Mouse (Mus musculus): ENCODE measurements around the gene Pax2. TPM values are rescaled to one million over a fixed set of nuclear protein-coding genes. Genes with fewer than 3 reads are reported as not detected.

Gene Pax2
- polyA plus RNA-seq, 1 experiment, result not detected

DNA sequence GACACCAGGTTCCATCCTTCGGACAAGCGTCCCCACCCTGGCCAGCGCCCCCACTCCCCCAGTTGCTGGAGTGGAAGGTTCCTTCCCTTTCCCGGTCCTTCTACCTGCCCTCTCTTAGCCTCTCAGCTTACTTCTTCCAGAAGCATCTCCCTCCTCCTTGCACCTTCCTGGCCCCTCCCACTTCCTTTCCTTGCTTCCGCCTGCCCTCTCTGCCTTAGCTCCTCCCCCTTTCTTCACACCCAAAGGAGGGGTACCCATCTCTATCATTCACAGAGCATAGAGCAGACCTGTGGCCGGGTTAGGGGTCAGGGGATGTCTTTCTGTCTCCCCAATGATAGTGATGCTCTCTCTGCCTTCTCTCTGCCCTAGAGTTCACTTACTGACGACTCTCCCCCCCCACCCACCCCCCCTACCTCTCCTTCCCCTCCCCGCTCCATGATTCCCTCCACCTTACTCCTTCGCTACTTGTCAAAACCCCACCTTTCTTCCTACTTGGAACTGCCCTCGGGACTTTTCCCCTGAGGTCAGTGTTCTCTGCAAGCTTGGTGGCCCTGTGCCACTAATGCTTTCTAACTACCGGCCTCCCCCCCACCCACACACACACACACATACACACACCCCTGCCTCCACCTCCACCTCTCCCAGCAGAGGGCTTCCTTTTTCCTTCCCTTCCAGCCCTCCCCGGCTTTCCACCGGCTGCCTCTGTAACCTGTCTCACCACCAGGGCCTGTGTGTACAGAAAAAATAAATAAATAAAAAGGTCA, 57.0 kb downstream of the Pax2 start:
- Histone ChIP-seq H3K36me3 (ENCODE audit: control insufficient read depth, insufficient read depth, low read length) (no peaks in the 10 kb centered on the region), H3K27ac (ENCODE audit: insufficient read depth, low read length) (no peak overlapping the region), H3K27me3 (ENCODE audit: control insufficient read depth, insufficient read depth, low read length) (no peaks in the 10 kb centered on the region), H3K4me3 (ENCODE audit: extremely low read depth, insufficient read depth, insufficient read length) (no peak overlapping the region), H3K4me1 (ENCODE audit: control insufficient read depth, insufficient read depth, insufficient read length) (no peaks in the 10 kb centered on the region)
- DNase-seq (ENCODE audit: low read depth in 1 of 2, low spot score in 2 of 2), result no peak
- 58% methylated on average over 13 of the region's 13 CpGs for WGBS
- TF ChIP-seq CTCF (IDR thresholded peaks at IDR 0.05; ENCODE audit: extremely low read depth, insufficient read depth, insufficient read length, insufficient replicate concordance) (no peak), POLR2A (IDR thresholded peaks at IDR 0.05; ENCODE audit: low read depth, low read length) (no peak)

DNA sequence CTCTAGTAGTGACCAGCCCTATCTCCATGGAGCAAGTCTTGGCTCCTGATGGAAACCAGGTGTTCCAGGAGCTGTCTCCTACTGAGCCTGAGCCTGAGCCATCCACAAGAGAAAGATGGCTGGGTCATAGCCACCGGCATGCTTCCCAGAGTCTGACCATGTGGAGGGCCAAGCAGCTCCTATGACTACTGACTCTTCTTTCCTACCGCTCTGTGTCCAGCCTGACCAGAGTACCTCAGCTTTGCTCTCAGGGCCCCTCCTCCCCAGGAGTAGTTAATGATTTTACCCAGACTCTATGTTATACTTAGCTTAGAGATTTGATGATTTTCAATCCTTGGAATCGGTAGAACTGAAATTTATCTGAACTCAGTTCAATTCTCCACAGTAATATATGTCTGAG, 59.3 kb downstream of the Pax2 start:
- Histone ChIP-seq H3K4me1 (ENCODE audit: control insufficient read depth, insufficient read depth, insufficient read length) (no peaks in the 10 kb centered on the region), H3K27me3 (ENCODE audit: control insufficient read depth, insufficient read depth, low read length) (no peaks in the 10 kb centered on the region), H3K36me3 (ENCODE audit: control insufficient read depth, insufficient read depth, low read length) (no peaks in the 10 kb centered on the region), H3K4me3 (ENCODE audit: extremely low read depth, insufficient read depth, insufficient read length) (no peak overlapping the region), H3K27ac (ENCODE audit: insufficient read depth, low read length) (no peak overlapping the region)
- WGBS, result 93% methylated on average over 3 of the region's 3 CpGs
- TF ChIP-seq POLR2A (IDR thresholded peaks at IDR 0.05; ENCODE audit: low read depth, low read length) (no peak), CTCF (IDR thresholded peaks at IDR 0.05; ENCODE audit: extremely low read depth, insufficient read depth, insufficient read length, insufficient replicate concordance) (no peak)
- no peak for DNase-seq (ENCODE audit: low read depth in 1 of 2, low spot score in 2 of 2)

- H3K36me3 ChIP-seq (ENCODE audit: control insufficient read depth, insufficient read depth, low read length), result no peaks in the 10 kb centered on the region
- DNase-seq (ENCODE audit: low read depth in 1 of 2, low spot score in 2 of 2), result no peak
- no peak overlapping the region for H3K4me3 ChIP-seq (ENCODE audit: extremely low read depth, insufficient read depth, insufficient read length)
- H3K27ac ChIP-seq (ENCODE audit: insufficient read depth, low read length), result no peak overlapping the region
- no peaks in the 10 kb centered on the region for H3K4me1 ChIP-seq (ENCODE audit: control insufficient read depth, insufficient read depth, insufficient read length)
- TF ChIP-seq POLR2A (IDR thresholded peaks at IDR 0.05; ENCODE audit: low read depth, low read length) (no peak), CTCF (IDR thresholded peaks at IDR 0.05; ENCODE audit: extremely low read depth, insufficient read depth, insufficient read length, insufficient replicate concordance) (no peak)
- WGBS, result 77% methylated on average over 14 of the region's 14 CpGs
- no peaks in the 10 kb centered on the region for H3K27me3 ChIP-seq (ENCODE audit: control insufficient read depth, insufficient read depth, low read length)
These were observed 61.7 kb downstream of the Pax2 start for GRCm38 (mm10) chr19:44817403-44818128.

GRCm38 (mm10) chr19:44818676-44819075, 62.8 kb downstream of the Pax2 start:
- H3K4me1 ChIP-seq (ENCODE audit: control insufficient read depth, insufficient read depth, insufficient read length), result no peaks in the 10 kb centered on the region
- DNase-seq (ENCODE audit: low read depth in 1 of 2, low spot score in 2 of 2), result no peak
- no peaks in the 10 kb centered on the region for H3K27me3 ChIP-seq (ENCODE audit: control insufficient read depth, insufficient read depth, low read length)
- no peak overlapping the region for H3K4me3 ChIP-seq (ENCODE audit: extremely low read depth, insufficient read depth, insufficient read length)
- TF ChIP-seq POLR2A (IDR thresholded peaks at IDR 0.05; ENCODE audit: low read depth, low read length), result no peak
- TF ChIP-seq CTCF (IDR thresholded peaks at IDR 0.05; ENCODE audit: extremely low read depth, insufficient read depth, insufficient read length, insufficient replicate concordance), result no peak
- H3K27ac ChIP-seq (ENCODE audit: insufficient read depth, low read length), result no peak overlapping the region
- H3K36me3 ChIP-seq (ENCODE audit: control insufficient read depth, insufficient read depth, low read length), result no peaks in the 10 kb centered on the region
- WGBS, result 75% methylated on average over 6 of the region's 6 CpGs

DNA sequence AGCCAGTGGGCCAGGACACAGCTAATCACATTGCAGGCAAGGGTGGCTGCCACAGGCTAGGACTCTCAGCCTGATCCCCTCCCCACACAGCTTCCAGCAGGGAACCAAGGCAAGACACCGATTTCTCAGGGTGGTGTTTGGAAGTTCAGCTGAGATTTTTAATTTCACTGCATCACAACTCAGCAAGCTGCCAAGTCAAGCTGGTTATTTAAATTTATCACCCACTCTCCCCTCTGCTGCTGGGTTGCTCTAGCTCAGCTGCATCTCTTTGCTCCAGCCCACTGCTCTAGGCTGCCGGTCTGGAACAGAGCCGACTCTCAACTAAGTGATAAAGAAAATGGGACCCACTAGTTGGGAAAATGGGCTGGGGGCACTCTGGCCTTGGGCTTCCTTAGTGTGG, 65.7 kb downstream of the Pax2 start:
- DNase-seq (ENCODE audit: low read depth in 1 of 2, low spot score in 2 of 2), result no peak
- Histone ChIP-seq H3K27me3 (ENCODE audit: control insufficient read depth, insufficient read depth, low read length) (no peaks in the 10 kb centered on the region), H3K27ac (ENCODE audit: insufficient read depth, low read length) (no peak overlapping the region), H3K4me1 (ENCODE audit: control insufficient read depth, insufficient read depth, insufficient read length) (no peaks in the 10 kb centered on the region), H3K4me3 (ENCODE audit: extremely low read depth, insufficient read depth, insufficient read length) (no peak overlapping the region), H3K36me3 (ENCODE audit: control insufficient read depth, insufficient read depth, low read length) (no peaks in the 10 kb centered on the region)
- WGBS, result 56% methylated on average over 3 of the region's 3 CpGs
- TF ChIP-seq POLR2A (IDR thresholded peaks at IDR 0.05; ENCODE audit: low read depth, low read length), result no peak
- no peak for TF ChIP-seq CTCF (IDR thresholded peaks at IDR 0.05; ENCODE audit: extremely low read depth, insufficient read depth, insufficient read length, insufficient replicate concordance)

- Histone ChIP-seq H3K36me3 (ENCODE audit: control insufficient read depth, insufficient read depth, low read length) (no peaks in the 10 kb centered on the region), H3K4me3 (ENCODE audit: extremely low read depth, insufficient read depth, insufficient read length) (no peak overlapping the region), H3K4me1 (ENCODE audit: control insufficient read depth, insufficient read depth, insufficient read length) (no peaks in the 10 kb centered on the region), H3K27me3 (ENCODE audit: control insufficient read depth, insufficient read depth, low read length) (no peaks in the 10 kb centered on the region), H3K27ac (ENCODE audit: insufficient read depth, low read length) (no peak overlapping the region)
- no peak for TF ChIP-seq POLR2A (IDR thresholded peaks at IDR 0.05; ENCODE audit: low read depth, low read length)
- no peak for TF ChIP-seq CTCF (IDR thresholded peaks at IDR 0.05; ENCODE audit: extremely low read depth, insufficient read depth, insufficient read length, insufficient replicate concordance)
- WGBS, result 71% methylated on average over 5 of the region's 5 CpGs
- DNase-seq (ENCODE audit: low read depth in 1 of 2, low spot score in 2 of 2), result no peak
These were observed 66.5 kb downstream of the Pax2 start for GRCm38 (mm10) chr19:44822295-44822694.

DNA sequence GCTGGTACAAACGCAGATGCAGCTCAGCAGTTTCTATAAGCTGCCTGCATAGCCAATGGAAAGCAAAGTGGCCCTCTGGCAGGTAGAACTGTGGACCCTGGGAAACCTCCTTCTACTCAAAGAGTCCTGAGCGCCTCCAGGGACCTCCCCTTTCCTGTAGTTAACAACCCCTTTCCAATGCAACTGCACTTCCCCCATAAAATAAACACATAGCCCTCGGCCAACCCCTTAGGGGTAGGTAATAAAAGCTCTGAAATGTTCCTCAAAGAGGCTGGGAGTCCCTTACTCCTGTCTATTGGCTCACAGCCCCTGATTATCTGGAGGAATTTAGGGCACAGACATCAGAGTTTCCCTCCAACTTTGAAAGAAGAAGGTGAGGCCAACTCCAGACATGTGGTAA, 67.8 kb downstream of the Pax2 start:
- no peaks in the 10 kb centered on the region for H3K27me3 ChIP-seq (ENCODE audit: control insufficient read depth, insufficient read depth, low read length)
- no peak overlapping the region for H3K27ac ChIP-seq (ENCODE audit: insufficient read depth, low read length)
- 18% methylated on average over 3 of the region's 3 CpGs for WGBS
- no peaks in the 10 kb centered on the region for H3K36me3 ChIP-seq (ENCODE audit: control insufficient read depth, insufficient read depth, low read length)
- H3K4me3 ChIP-seq (ENCODE audit: extremely low read depth, insufficient read depth, insufficient read length), result no peak overlapping the region
- DNase-seq (ENCODE audit: low read depth in 1 of 2, low spot score in 2 of 2), result no peak
- no peaks in the 10 kb centered on the region for H3K4me1 ChIP-seq (ENCODE audit: control insufficient read depth, insufficient read depth, insufficient read length)
- TF ChIP-seq POLR2A (IDR thresholded peaks at IDR 0.05; ENCODE audit: low read depth, low read length) (no peak), CTCF (IDR thresholded peaks at IDR 0.05; ENCODE audit: extremely low read depth, insufficient read depth, insufficient read length, insufficient replicate concordance) (no peak)

Data from spleen, adult 2 months (tissue).